Mouse (Mus musculus): Measurements from ENCODE around the gene Mus81.
"Not testable (repeated sequence)": the region's sequence is repeated elsewhere in the genome, so short reads cannot be mapped to it uniquely, and the experiment has no call there.

Mus81 gene

GRCm38 (mm10) chr19:5487768-5488550 lies at the start of gene Mus81:
Gene Mus81 (minus strand): TSS chr19:5488402.
- DNase-seq: peak; percentile 91 to 95

GRCm38 (mm10) chr19:5532520-5532919 lies 44.3 kb upstream of the Mus81 start:
- DNase-seq: peak in 1 of 2 experiments; percentile 10

GRCm38 (mm10) chr19:5530138-5530524 lies 41.9 kb upstream of the Mus81 start:
- no peak for DNase-seq

- peak; percentile 85 to 87 for DNase-seq
Observed at GRCm38 (mm10) chr19:5529325-5530137, 41.3 kb upstream of the Mus81 start.

GRCm38 (mm10) chr19:5525204-5525603 lies 37.0 kb upstream of the Mus81 start:
- DNase-seq: no peak

- no peak for DNase-seq
Observed at GRCm38 (mm10) chr19:5518721-5519120, 30.5 kb upstream of the Mus81 start.

GRCm38 (mm10) chr19:5516906-5517505 lies 28.8 kb upstream of the Mus81 start:
- no peak for DNase-seq

GRCm38 (mm10) chr19:5515840-5516777 lies 27.9 kb upstream of the Mus81 start:
- no peak for DNase-seq

GRCm38 (mm10) chr19:5513005-5513349 lies 24.8 kb upstream of the Mus81 start:
- no peak for DNase-seq

- DNase-seq: no peak
Observed at GRCm38 (mm10) chr19:5512091-5513004, 24.1 kb upstream of the Mus81 start.

GRCm38 (mm10) chr19:5511074-5511632 lies 23.0 kb upstream of the Mus81 start:
- DNase-seq: no peak

GRCm38 (mm10) chr19:5510031-5511026 lies 22.1 kb upstream of the Mus81 start, which contains the start of gene Snx32:
Gene Snx32 (minus strand): TSS chr19:5510538.
- peak; percentile 95 to 98 for DNase-seq

- DNase-seq: no peak
Observed at GRCm38 (mm10) chr19:5503687-5504086, 15.5 kb upstream of the Mus81 start, which contains the start of gene 1700020D05Rik. Gene 1700020D05Rik (minus strand): TSS chr19:5503787.

- DNase-seq: no peak
Observed at GRCm38 (mm10) chr19:5500330-5500875, 12.2 kb upstream of the Mus81 start.

GRCm38 (mm10) chr19:5496052-5496370 lies 7.8 kb upstream of the Mus81 start:
- DNase-seq: no peak

- no peak for DNase-seq
Observed at GRCm38 (mm10) chr19:5495353-5496051, 7.3 kb upstream of the Mus81 start.

- no peak for DNase-seq
Observed at GRCm38 (mm10) chr19:5494314-5494713, 6.1 kb upstream of the Mus81 start.

GRCm38 (mm10) chr19:5493301-5493721 lies 5.1 kb upstream of the Mus81 start:
- DNase-seq: not testable (repeated sequence)

- no peak for DNase-seq
Observed at GRCm38 (mm10) chr19:5492641-5493040, 4.4 kb upstream of the Mus81 start.

Data from thymus, adult 18-20 months (tissue).